ENCODE assay signal across 8 mouse cellular contexts in genomic region chr12:69185371-69185770, GRCm38 (mm10). TPM values are rescaled to one million over a fixed set of nuclear protein-coding genes. Genes with fewer than 3 reads are reported as not detected.
DNase-seq lines count a peak whose midpoint lies in the region; ATAC-seq and TF ChIP-seq lines count a peak whose summit lies in the region.

No protein-coding gene starts in this region.

- H3K9me3 ChIP-seq in heart, embryonic 11.5 days (replicated peaks; ENCODE audit: control insufficient read depth, low read length), result no peaks in the 10 kb centered on the region
- no peaks in the 10 kb centered on the region for H3K9me3 ChIP-seq in E14TG2a.4 (ENCODE audit: low read length)
- H3K9me3 ChIP-seq in forebrain, embryonic 14.5 days (replicated peaks; ENCODE audit: control insufficient read depth, low read length), result no peaks in the 10 kb centered on the region
- no peaks in the 10 kb centered on the region for H3K9me3 ChIP-seq in liver, embryonic 13.5 days (replicated peaks)

- H3K4me2 ChIP-seq in heart, embryonic 11.5 days, result peak overlapping the region; percentile 75
- H3K4me2 ChIP-seq in forebrain, embryonic 14.5 days (ENCODE audit: low read length), result peak overlapping the region; percentile 63
- H3K4me2 ChIP-seq in liver, embryonic 13.5 days, result peak overlapping the region; percentile 97

- peak overlapping the region; percentile 92 for H3K4me3 ChIP-seq in heart, embryonic 11.5 days (ENCODE audit: low read depth, low read length)
- H3K4me3 ChIP-seq in E14TG2a.4 (replicated peaks; ENCODE audit: low read length), result peak overlapping the region; percentile 98
- H3K4me3 ChIP-seq in forebrain, embryonic 14.5 days (ENCODE audit: low read depth, low read length), result peak overlapping the region; percentile 84
- peak overlapping the region; percentile 91 for H3K4me3 ChIP-seq in liver, embryonic 13.5 days (replicated peaks)

- no peak overlapping the region for H3K27ac ChIP-seq in heart, embryonic 11.5 days (ENCODE audit: low read depth, low read length)
- no peak overlapping the region for H3K27ac ChIP-seq in forebrain, embryonic 14.5 days (ENCODE audit: low read depth, low read length)
- H3K27ac ChIP-seq in liver, embryonic 13.5 days, result peak overlapping the region; percentile 94

- no peaks in the 10 kb centered on the region for H3K27me3 ChIP-seq in heart, embryonic 11.5 days (ENCODE audit: control insufficient read depth, insufficient read depth, low read length)
- H3K27me3 ChIP-seq in E14TG2a.4 (ENCODE audit: insufficient read depth, low read length), result no peaks in the 10 kb centered on the region; the same call in 1 of the 2 replicates
- no peaks in the 10 kb centered on the region for H3K27me3 ChIP-seq in forebrain, embryonic 14.5 days (replicated peaks; ENCODE audit: control insufficient read depth, insufficient read depth, low read length)
- H3K27me3 ChIP-seq in liver, embryonic 13.5 days, result no peaks in the 10 kb centered on the region

- ATAC-seq in heart, embryonic 11.5 days (replicated peaks; ENCODE audit: insufficient number of reproducible peaks, low FRiP score, low TSS enrichment), result no peak
- no peak for ATAC-seq in forebrain, embryonic 14.5 days
- ATAC-seq in liver, embryonic 13.5 days (ENCODE audit: low read depth), result no peak
- no peak for ATAC-seq in inflammation-experienced regulatory T-cells, adult 6 months

- peaks cover 12% of the 10 kb centered on the region for H3K4me1 ChIP-seq in heart, embryonic 11.5 days (ENCODE audit: control insufficient read depth, insufficient read depth, low read length)
- peaks cover 51% of the 10 kb centered on the region for H3K4me1 ChIP-seq in E14TG2a.4 (replicated peaks; ENCODE audit: low read depth, low read length)
- H3K4me1 ChIP-seq in forebrain, embryonic 14.5 days (ENCODE audit: control insufficient read depth, insufficient read depth, low read length), result peaks cover 12% of the 10 kb centered on the region
- peaks cover 39% of the 10 kb centered on the region for H3K4me1 ChIP-seq in liver, embryonic 13.5 days (replicated peaks)

- WGBS in heart, embryonic 11.5 days (ENCODE audit: insufficient replicate concordance), result 75% methylated on average over 7 of the region's 7 CpGs
- 77% methylated on average over 7 of the region's 7 CpGs for WGBS in forebrain, embryonic 14.5 days
- 33% methylated on average over 7 of the region's 7 CpGs for WGBS in liver, embryonic 13.5 days (ENCODE audit: insufficient replicate concordance)

- intact Hi-C loops in heart, postnatal 36 days (cut with DNase I), result no loop called here

- 0 out of 2 replicates have a peak, but pooled peaks cover 6% of the 10 kb centered on the region for H3K36me3 ChIP-seq in heart, embryonic 11.5 days (ENCODE audit: control insufficient read depth, insufficient read depth, low read length)
- H3K36me3 ChIP-seq in E14TG2a.4 (ENCODE audit: insufficient read depth, low read length), result peaks cover 61% of the 10 kb centered on the region
- peaks cover 33% of the 10 kb centered on the region for H3K36me3 ChIP-seq in forebrain, embryonic 14.5 days (ENCODE audit: control insufficient read depth, insufficient read depth, low read length)
- peaks cover 44% of the 10 kb centered on the region for H3K36me3 ChIP-seq in liver, embryonic 13.5 days

- H3K9ac ChIP-seq in heart, embryonic 11.5 days (ENCODE audit: low read depth, low read length), result peak overlapping the region; percentile 96; the same call in 1 of the 2 replicates
- peak overlapping the region; percentile 90 for H3K9ac ChIP-seq in forebrain, embryonic 14.5 days (ENCODE audit: low read length)
- H3K9ac ChIP-seq in liver, embryonic 13.5 days, result peak overlapping the region; percentile 96

- DNase-seq in heart, postnatal 36 days, result no peak
- DNase-seq in forebrain, embryonic 14.5 days (ENCODE audit: low spot score), result no peak
- no peak for DNase-seq in liver, embryonic 13.5 days
- no peak for DNase-seq in adipocyte (ENCODE audit: low spot score)
- no peak for DNase-seq in gastrocnemius, postnatal 10 days

- TF ChIP-seq CTCF in E14TG2a.4 (conservative IDR thresholded peaks at IDR 0.05; ENCODE audit: low read length), result no peak

RNA-seq across cellular contexts. Expression of gene Mgat2, which starts 1.4 kb away (rescaled TPM):
- polyA plus RNA-seq in heart, embryonic 11.5 days (2014; fragmentation: Nextera tagmentation; extraction: Ambion mirVana), result 35.3 and 37.3 TPM in 2 replicates
- total RNA-seq in heart, postnatal 36 days (2021), result 10 to 100 TPM; 18.8 to 20.6 TPM
- 35.5 and 38.6 TPM in 2 replicates for polyA plus RNA-seq in forebrain, embryonic 14.5 days (2014; fragmentation: Nextera tagmentation; extraction: Ambion mirVana)
- 27.9 and 32.2 TPM in 2 replicates for polyA plus RNA-seq in liver, embryonic 13.5 days (2015; fragmentation: Nextera tagmentation; extraction: Ambion mirVana)
- 10 to 100 TPM; 17.8 to 27.9 (median 21.1) TPM for polyA plus RNA-seq in inflammation-experienced regulatory T-cells, adult 6 months (2017; shearing (Covaris generic))
- 10 to 100 TPM; 16.9 to 21.3 TPM for total RNA-seq in gastrocnemius, postnatal 10 days (2021)

RNA-seq across cellular contexts. Expression of gene Rpl36al, which starts 1.5 kb away (rescaled TPM):
- 539 and 559 TPM in 2 replicates for polyA plus RNA-seq in heart, embryonic 11.5 days (2014; fragmentation: Nextera tagmentation; extraction: Ambion mirVana)
- total RNA-seq in heart, postnatal 36 days (2021), result 100 to 1,000 TPM; 206 to 211 TPM
- polyA plus RNA-seq in forebrain, embryonic 14.5 days (2014; fragmentation: Nextera tagmentation; extraction: Ambion mirVana), result 338 and 389 TPM in 2 replicates
- polyA plus RNA-seq in liver, embryonic 13.5 days (2015; fragmentation: Nextera tagmentation; extraction: Ambion mirVana), result 736 and 806 TPM in 2 replicates
- polyA plus RNA-seq in inflammation-experienced regulatory T-cells, adult 6 months (2017; shearing (Covaris generic)), result 100 to 1,000 TPM; 533 to 565 (median 537) TPM
- total RNA-seq in gastrocnemius, postnatal 10 days (2021), result 100 to 1,000 TPM; 336 to 338 TPM

RNA-seq across cellular contexts. Expression of gene Gm49383, which starts 11.5 kb away (rescaled TPM):
- 19.0 and 20.9 TPM in 2 replicates for polyA plus RNA-seq in heart, embryonic 11.5 days (2014; fragmentation: Nextera tagmentation; extraction: Ambion mirVana)
- 1 to 10 TPM; 2.6 to 3.6 TPM for total RNA-seq in heart, postnatal 36 days (2021)
- 22.7 and 26.1 TPM in 2 replicates for polyA plus RNA-seq in forebrain, embryonic 14.5 days (2014; fragmentation: Nextera tagmentation; extraction: Ambion mirVana)
- polyA plus RNA-seq in liver, embryonic 13.5 days (2015; fragmentation: Nextera tagmentation; extraction: Ambion mirVana), result 28.8 and 32.0 TPM in 2 replicates
- polyA plus RNA-seq in inflammation-experienced regulatory T-cells, adult 6 months (2017; shearing (Covaris generic)), result 10 to 100 TPM in 1 of 3 experiments, 1 to 10 TPM in 2; 6.9 to 16.1 (median 8.8) TPM
- 1 to 10 TPM; 2.7 to 3.4 TPM for total RNA-seq in gastrocnemius, postnatal 10 days (2021)

RNA-seq across cellular contexts. Expression of gene Dnaaf2, which starts 12.9 kb away (rescaled TPM):
- 6.2 and 9.2 TPM in 2 replicates for polyA plus RNA-seq in heart, embryonic 11.5 days (2014; fragmentation: Nextera tagmentation; extraction: Ambion mirVana)
- total RNA-seq in heart, postnatal 36 days (2021), result under 1 TPM; 0.41 to 0.83 TPM
- polyA plus RNA-seq in forebrain, embryonic 14.5 days (2014; fragmentation: Nextera tagmentation; extraction: Ambion mirVana), result 5.2 TPM in 2 replicates
- polyA plus RNA-seq in liver, embryonic 13.5 days (2015; fragmentation: Nextera tagmentation; extraction: Ambion mirVana), result 7.1 and 8.8 TPM in 2 replicates
- 1 to 10 TPM; 4.7 to 5.4 (median 4.7) TPM for polyA plus RNA-seq in inflammation-experienced regulatory T-cells, adult 6 months (2017; shearing (Covaris generic))
- under 1 TPM; 0.61 to 0.70 TPM for total RNA-seq in gastrocnemius, postnatal 10 days (2021)

RNA-seq across cellular contexts. Expression of gene Lrr1, which starts 16.8 kb away (rescaled TPM):
- 17.1 and 20.8 TPM in 2 replicates for polyA plus RNA-seq in heart, embryonic 11.5 days (2014; fragmentation: Nextera tagmentation; extraction: Ambion mirVana)
- not detected for total RNA-seq in heart, postnatal 36 days (2021)
- 12.6 and 15.8 TPM in 2 replicates for polyA plus RNA-seq in forebrain, embryonic 14.5 days (2014; fragmentation: Nextera tagmentation; extraction: Ambion mirVana)
- polyA plus RNA-seq in liver, embryonic 13.5 days (2015; fragmentation: Nextera tagmentation; extraction: Ambion mirVana), result 24.6 and 28.9 TPM in 2 replicates
- 1 to 10 TPM in 2 of 3 experiments, not detected in 1; 1.5 to 8.2 TPM for polyA plus RNA-seq in inflammation-experienced regulatory T-cells, adult 6 months (2017; shearing (Covaris generic))
- 1 to 10 TPM in 1 of 2 experiments, under 1 TPM in 1; 0.56 to 1.3 TPM for total RNA-seq in gastrocnemius, postnatal 10 days (2021)
